Mouse (Mus musculus) brain, embryonic 14.5 days (tissue): ENCODE results near the gene Otx2.

Experiments used
- CTCF ChIP-seq: fragments of 200-500 bp; IDR thresholded peaks from 2 replicates; pipeline ENCODE4 v1.5.1; 2012; ENCODE audit warnings: inconsistent platforms, mild to moderate bottlenecking, moderate library complexity, borderline replicate concordance; ENCODE audit not compliant: insufficient read depth, insufficient read length; ENCODE audit errors: extremely low read depth
- POLR2A ChIP-seq: fragments of 200-500 bp; IDR thresholded peaks from 2 replicates; pipeline ENCODE4 v1.6.1; 2012; ENCODE audit warnings: mild to moderate bottlenecking, inconsistent platforms, borderline replicate concordance; ENCODE audit not compliant: poor library complexity, insufficient read depth, insufficient read length, severe bottlenecking; ENCODE audit errors: extremely low read depth

- TF ChIP-seq CTCF, result no peak
- no peak for TF ChIP-seq POLR2A
Measured at GRCm38 (mm10) chr14:48661151-48661550, 12.5 kb downstream of the Otx2 start.
